Mouse (Mus musculus) cerebellum, adult 2 months (tissue): Measurements from ENCODE around the gene Parn.

Experiments
- CTCF ChIP-seq: fragments of 200-500 bp; IDR thresholded peaks from 2 replicates; pipeline ENCODE4 v1.5.1; 2011; ENCODE audit warnings: low read depth, mild to moderate bottlenecking, control low read depth, low read length, moderate library complexity, borderline replicate concordance; ENCODE audit not compliant: insufficient read depth
- POLR2A ChIP-seq: fragments of 200-500 bp; IDR thresholded peaks from 2 replicates; pipeline ENCODE4 v1.6.1; 2011; ENCODE audit warnings: low read length, control low read depth, borderline replicate concordance; ENCODE audit not compliant: insufficient read depth

DNA sequence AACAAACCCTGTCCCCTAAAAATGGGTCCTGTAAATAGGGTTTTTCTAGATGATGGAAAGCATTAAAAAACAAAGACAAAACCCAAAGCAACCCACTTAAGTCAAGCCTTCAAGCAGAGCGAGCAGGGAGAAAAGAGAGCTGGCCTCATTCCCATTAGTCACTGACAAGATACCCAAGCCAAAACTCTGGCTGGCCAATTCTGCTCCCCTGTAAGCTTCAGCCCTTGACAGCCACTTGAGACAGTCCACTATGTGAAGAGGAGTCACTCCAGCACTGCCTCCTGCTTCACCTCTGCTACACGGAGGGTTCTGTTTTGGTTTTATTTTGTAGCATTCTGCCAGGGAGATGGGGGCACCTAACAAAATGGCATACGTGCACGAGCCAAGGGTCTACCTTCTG lies 126.2 kb downstream of the Parn start:
- TF ChIP-seq CTCF (no peak), POLR2A (no peak)
